Mouse (Mus musculus) intestine, embryonic 14.5 days (tissue): Measurements from ENCODE around the gene 1700088E04Rik. TPM values are rescaled to one million over a fixed set of nuclear protein-coding genes. Genes with fewer than 3 reads are reported as not detected.

Source experiments
- ATAC-seq: fragments of 200-750 bp; cut with Nextera tagmentation; replicated peaks from 2 replicates; pipeline ENCODE4 v1.8.0; 2017; ENCODE audit warnings: low read depth, moderate number of reproducible peaks, moderate TSS enrichment, moderate library complexity; ENCODE audit not compliant: low FRiP score, low TSS enrichment
- DNase-seq: peaks from one replicate; pipeline ENCODE4 v3.0.0-alpha.2; 2018; ENCODE audit warnings: low spot score
- H3K27ac ChIP-seq: fragments of 300-500 bp; sonication (generic); 2 replicates; pipeline ENCODE4 v1.5.1; 2014; ENCODE audit warnings: low read depth, mild to moderate bottlenecking, control low read depth
- H3K27me3 ChIP-seq: fragments of 300-500 bp; sonication (generic); replicated peaks from 2 replicates; pipeline ENCODE4 v1.6.1; 2014; ENCODE audit warnings: low read length, control low read depth; ENCODE audit not compliant: control insufficient read depth, insufficient read depth
- H3K36me3 ChIP-seq: fragments of 300-500 bp; sonication (generic); 2 replicates; pipeline ENCODE4 v1.6.1; 2014; ENCODE audit warnings: low read length, control low read depth; ENCODE audit not compliant: control insufficient read depth, insufficient read depth
- H3K4me1 ChIP-seq: fragments of 300-500 bp; sonication (generic); replicated peaks from 2 replicates; pipeline ENCODE4 v1.6.1; 2014; ENCODE audit warnings: low read length, control low read depth, mixed read lengths; ENCODE audit not compliant: control insufficient read depth, insufficient read depth
- H3K4me2 ChIP-seq: fragments of 300-500 bp; sonication (generic); 2 replicates; pipeline ENCODE4 v1.6.1; 2014; ENCODE audit warnings: low read length
- H3K4me3 ChIP-seq: fragments of 300-500 bp; sonication (generic); 2 replicates; pipeline ENCODE4 v1.5.1; 2014; ENCODE audit warnings: low read depth, low read length, control low read depth, mixed read lengths
- H3K9ac ChIP-seq: fragments of 300-500 bp; sonication (generic); 2 replicates; pipeline ENCODE4 v1.6.1; 2014; ENCODE audit warnings: mild to moderate bottlenecking, low read length
- H3K9me3 ChIP-seq: fragments of 300-500 bp; sonication (generic); 2 replicates; pipeline ENCODE4 v1.6.1; 2016; ENCODE audit warnings: low read length, control low read depth; ENCODE audit not compliant: control insufficient read depth
- WGBS: fragments of 180-500 bp; shearing (Covaris S2); extraction: QIAGEN DNeasy Blood & Tissue Kit; methylation state at CpG from one replicate; pipeline ENCODE4 v1.1.7; 2014; 5-methylcytosine and 5-hydroxymethylcytosine counted together
- polyA plus RNA-seq: library from polyadenylated mRNA; unstranded; fragments of >200 nt; fragmentation: Nextera tagmentation; extraction: Ambion mirVana; gene quantifications from 2 replicates; pipeline ENCODE4 v1.2.1, GENCODE M21; 2014

Gene 1700088E04Rik
- polyA plus RNA-seq, 1 experiment from 2014 or later: 7.4 TPM

DNA sequence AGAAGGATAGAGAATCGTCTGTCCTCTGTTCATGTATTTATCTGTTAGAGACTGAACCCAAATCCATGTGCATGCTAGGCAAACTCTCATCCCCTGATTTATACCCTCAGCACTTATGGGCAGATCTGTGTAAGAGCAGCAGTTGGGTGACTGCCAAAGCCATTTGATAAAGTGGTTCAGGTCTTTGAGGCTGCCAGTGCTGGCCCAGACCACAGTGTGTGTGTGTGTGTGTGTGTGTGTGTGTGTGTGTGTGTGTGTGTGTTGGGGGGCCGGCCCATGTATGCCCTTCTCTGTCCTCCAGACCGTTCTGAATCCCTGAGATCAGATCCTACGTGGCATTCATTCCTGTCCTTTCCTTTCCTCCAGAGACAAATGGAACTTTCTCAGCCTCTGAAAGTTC, 29.3 kb downstream of the 1700088E04Rik start:
- H3K27ac ChIP-seq: no peak overlapping the region
- no peak overlapping the region for H3K4me3 ChIP-seq
- H3K4me1 ChIP-seq: peaks cover 21% of the 10 kb centered on the region
- no peak for ATAC-seq
- H3K4me2 ChIP-seq: peak overlapping the region; percentile 63
- no peak overlapping the region for H3K9ac ChIP-seq
- no peaks in the 10 kb centered on the region for H3K9me3 ChIP-seq
- no peaks in the 10 kb centered on the region for H3K27me3 ChIP-seq
- H3K36me3 ChIP-seq: peaks cover 22% of the 10 kb centered on the region
- no peak for DNase-seq
- WGBS: 64% methylated on average over 4 of the region's 4 CpGs

DNA sequence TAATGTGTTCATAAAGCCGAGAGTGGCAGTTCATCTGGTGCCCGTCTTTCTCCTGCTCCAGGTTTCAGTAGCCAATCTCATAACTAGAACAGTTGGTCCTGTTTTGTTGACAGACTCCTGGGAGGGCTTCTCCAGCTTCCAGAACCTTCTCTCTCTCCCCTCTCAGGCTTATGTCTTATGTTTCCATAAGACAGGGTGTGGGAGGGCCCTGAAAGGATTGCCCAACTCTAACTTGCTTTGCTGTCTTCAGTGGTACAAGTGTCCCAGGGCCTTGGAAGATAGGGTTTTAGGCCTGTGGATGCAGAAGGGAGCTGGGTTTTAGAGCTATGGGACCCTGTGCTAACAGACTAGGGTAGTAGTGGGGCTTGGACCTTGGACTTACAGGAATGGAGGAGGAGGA, 30.5 kb downstream of the 1700088E04Rik start:
- ATAC-seq (no peak), DNase-seq (no peak)
- Histone ChIP-seq H3K4me2 (peak overlapping the region; percentile 63), H3K4me3 (peak overlapping the region; percentile 86), H3K27ac (no peak overlapping the region), H3K4me1 (peaks cover 21% of the 10 kb centered on the region), H3K9ac (0 out of 2 replicates have a peak overlapping the region, but pooled peaks have one; percentile 85), H3K27me3 (no peaks in the 10 kb centered on the region), H3K36me3 (peaks cover 10% of the 10 kb centered on the region), H3K9me3 (no peaks in the 10 kb centered on the region)
- 64% methylated on average over 2 of the region's 2 CpGs for WGBS

GRCm38 (mm10) chr15:79110031-79110430, 31.0 kb downstream of the 1700088E04Rik start:
- 16% methylated on average over 9 of the region's 9 CpGs for WGBS
- H3K27me3 ChIP-seq: no peaks in the 10 kb centered on the region
- DNase-seq: no peak
- no peaks in the 10 kb centered on the region for H3K9me3 ChIP-seq
- peak overlapping the region; percentile 63 for H3K4me2 ChIP-seq
- peak overlapping the region; percentile 85 for H3K9ac ChIP-seq
- ATAC-seq: no peak
- H3K36me3 ChIP-seq: peaks cover 5% of the 10 kb centered on the region
- peak overlapping the region; percentile 86 for H3K4me3 ChIP-seq
- peaks cover 21% of the 10 kb centered on the region for H3K4me1 ChIP-seq
- no peak overlapping the region for H3K27ac ChIP-seq

DNA sequence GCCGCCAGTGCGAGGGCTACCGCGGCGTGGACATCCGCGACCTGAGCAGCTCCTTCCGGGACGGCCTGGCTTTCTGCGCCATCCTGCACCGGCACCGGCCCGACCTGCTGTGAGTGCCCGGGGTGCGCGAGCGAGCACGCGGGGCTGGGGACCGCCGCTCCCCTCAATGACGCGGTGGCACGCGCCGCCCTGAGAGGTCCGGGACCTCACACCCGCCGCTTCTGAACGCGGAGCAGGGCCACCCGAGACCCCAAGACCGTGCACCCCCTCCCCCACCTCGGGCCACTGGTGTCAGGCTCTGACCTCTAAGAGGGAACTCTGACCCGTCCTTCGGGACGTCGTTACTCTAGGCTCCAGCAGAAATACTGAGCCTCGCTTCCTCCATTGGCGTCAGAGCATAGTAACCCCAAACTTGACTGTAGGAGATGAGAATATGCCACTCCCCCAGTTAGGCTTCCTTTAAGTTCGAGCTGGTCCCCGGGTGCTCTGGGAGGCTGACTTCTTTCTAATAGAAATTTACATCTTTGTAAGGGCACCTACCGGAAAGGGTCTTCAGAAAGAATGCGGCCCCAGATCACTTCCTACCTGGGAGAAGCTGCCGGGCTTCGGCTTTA, 31.6 kb downstream of the 1700088E04Rik start:
- no peaks in the 10 kb centered on the region for H3K9me3 ChIP-seq
- peak overlapping the region; percentile 86 for H3K4me3 ChIP-seq
- H3K9ac ChIP-seq: peak overlapping the region; percentile 85
- H3K4me1 ChIP-seq: peaks cover 21% of the 10 kb centered on the region
- ATAC-seq (peak; percentile 59), DNase-seq (peak; percentile 80)
- no peaks in the 10 kb centered on the region for H3K27me3 ChIP-seq
- H3K4me2 ChIP-seq: peak overlapping the region; percentile 63
- H3K27ac ChIP-seq: peak overlapping the region; percentile 87
- H3K36me3 ChIP-seq: peaks cover under 1% of the 10 kb centered on the region; the same call in 1 of the 2 replicates
- under 1% methylated on average over 46 of the region's 46 CpGs for WGBS

DNA sequence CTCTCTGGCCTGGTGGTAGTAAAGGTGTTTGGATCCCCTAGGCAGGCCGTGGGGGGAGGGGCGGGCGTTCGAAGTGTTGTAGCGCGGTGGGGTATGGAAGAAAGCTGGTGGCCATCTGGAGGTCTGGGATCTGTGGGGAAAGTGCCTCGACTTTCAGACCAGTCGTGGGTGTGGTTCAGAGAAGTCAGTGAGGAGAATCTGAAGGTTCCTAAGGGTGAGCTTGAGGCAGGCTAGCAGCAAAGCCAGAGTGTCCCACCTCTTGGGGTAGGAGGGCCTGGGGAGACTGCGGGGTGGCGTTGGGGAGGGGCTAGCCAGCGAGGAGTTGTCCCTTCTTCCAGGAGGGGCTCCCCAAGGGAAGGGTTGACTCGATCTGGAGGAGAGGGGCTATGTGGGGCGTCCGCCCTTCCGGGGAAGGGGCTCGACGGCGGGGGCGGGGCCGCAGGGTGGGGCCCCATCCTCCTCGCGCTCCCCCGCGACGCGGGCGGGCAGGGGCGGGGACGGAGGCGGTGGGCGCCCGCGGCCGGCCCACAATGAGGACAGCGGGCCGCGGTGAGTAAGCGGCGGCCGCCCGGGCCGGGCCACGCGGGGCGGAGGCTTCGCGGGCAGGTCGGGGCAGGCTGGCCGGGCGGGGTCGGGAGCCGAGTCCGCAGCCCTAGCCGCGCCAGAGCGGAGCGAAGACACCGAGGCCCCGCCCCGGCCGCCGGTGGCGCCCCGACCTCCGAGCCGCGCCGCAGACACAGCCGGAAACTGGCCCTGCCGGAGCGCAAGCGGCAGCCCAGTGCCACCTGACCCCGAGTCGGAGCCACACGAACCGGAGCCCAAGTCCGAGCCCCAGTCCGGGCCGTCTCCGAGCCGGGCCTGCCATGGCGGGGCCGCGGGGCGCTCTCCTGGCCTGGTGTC, 32.4 kb downstream of the 1700088E04Rik start, which contains the start of gene Micall1:
TSS of gene Micall1 (plus strand) at position 478 of the 900 bp plus-strand sequence.
- peaks cover 21% of the 10 kb centered on the region for H3K4me1 ChIP-seq
- no peaks in the 10 kb centered on the region for H3K9me3 ChIP-seq
- peak; percentile 79 for DNase-seq
- under 1% methylated on average over 70 of the region's 85 CpGs for WGBS
- H3K4me3 ChIP-seq: peak within 1 kb of the TSS; percentile 86
- peak; percentile 82 for ATAC-seq
- peak within 1 kb of the TSS; percentile 87 for H3K27ac ChIP-seq
- no peaks in the 10 kb centered on the region for H3K27me3 ChIP-seq
- H3K36me3 ChIP-seq: no peaks in the 10 kb centered on the region
- H3K9ac ChIP-seq: peak within 1 kb of the TSS; percentile 85
- peak within 1 kb of the TSS; percentile 63 for H3K4me2 ChIP-seq

DNA sequence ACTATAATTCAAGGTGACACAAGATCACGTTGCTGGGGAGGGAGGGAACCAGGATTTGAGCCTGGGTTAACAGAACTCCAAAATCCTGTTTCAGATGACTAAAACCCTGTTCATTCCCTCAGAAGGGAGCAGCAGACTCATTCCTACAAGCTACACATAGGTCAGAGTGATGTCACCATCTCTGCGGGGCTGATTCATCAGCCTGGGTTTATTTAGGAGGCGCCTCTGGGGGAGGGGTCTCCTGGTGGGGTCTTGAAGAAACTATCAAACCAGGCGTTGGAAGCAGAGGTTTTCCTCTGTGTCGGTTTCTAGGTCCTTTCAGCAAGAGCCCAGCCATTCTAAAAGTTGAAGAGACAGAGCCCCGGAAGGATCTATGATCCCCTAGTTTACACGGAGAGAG, 33.1 kb downstream of the 1700088E04Rik start:
- DNase-seq: peak; percentile 56
- H3K36me3 ChIP-seq: no peaks in the 10 kb centered on the region
- no peaks in the 10 kb centered on the region for H3K9me3 ChIP-seq
- H3K4me1 ChIP-seq: peaks cover 21% of the 10 kb centered on the region
- no peak for ATAC-seq
- H3K9ac ChIP-seq: peak overlapping the region; percentile 85
- H3K27me3 ChIP-seq: no peaks in the 10 kb centered on the region
- 17% methylated on average over 7 of the region's 7 CpGs for WGBS
- H3K27ac ChIP-seq: peak overlapping the region; percentile 87
- H3K4me3 ChIP-seq: peak overlapping the region; percentile 86; the same call in 1 of the 2 replicates
- H3K4me2 ChIP-seq: peak overlapping the region; percentile 63

DNA sequence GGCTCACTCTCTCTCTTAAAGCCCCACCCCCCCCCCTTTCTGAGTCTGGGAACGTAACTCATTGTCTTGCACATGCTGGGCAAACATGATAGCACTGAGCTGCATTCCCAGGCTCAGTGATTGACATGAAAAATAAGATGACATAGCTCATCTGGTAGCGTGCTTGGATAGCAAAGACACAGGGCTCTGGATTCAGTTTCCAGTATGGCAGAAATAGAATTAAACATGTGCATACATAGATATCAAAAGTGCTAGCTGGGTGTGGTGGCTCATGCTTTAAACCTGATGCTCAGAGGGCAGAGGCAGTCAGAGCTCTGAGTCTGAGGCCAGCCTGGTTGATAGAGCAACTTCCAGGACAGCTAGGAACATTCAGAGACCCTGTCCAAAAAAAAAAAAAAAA, 35.2 kb downstream of the 1700088E04Rik start:
- no peak for ATAC-seq
- 58% methylated on average over 2 of the region's 2 CpGs for WGBS
- H3K4me3 ChIP-seq: no peak overlapping the region

GRCm38 (mm10) chr15:79103264-79103663, 37.8 kb downstream of the 1700088E04Rik start:
- DNase-seq: no peak
- ATAC-seq: no peak
- Histone ChIP-seq H3K4me2 (no peak overlapping the region), H3K4me3 (no peak overlapping the region), H3K9ac (no peak overlapping the region), H3K4me1 (peaks cover 7% of the 10 kb centered on the region), H3K36me3 (no peaks in the 10 kb centered on the region), H3K9me3 (no peaks in the 10 kb centered on the region), H3K27me3 (no peaks in the 10 kb centered on the region), H3K27ac (no peak overlapping the region)
- WGBS: 75% methylated on average over 10 of the region's 10 CpGs

More for the DNA sequence above, 35.2 kb downstream of the 1700088E04Rik start:
- Histone ChIP-seq H3K4me2 (no peak overlapping the region), H3K27ac (no peak overlapping the region), H3K9ac (no peak overlapping the region), H3K27me3 (no peaks in the 10 kb centered on the region), H3K36me3 (no peaks in the 10 kb centered on the region), H3K9me3 (no peaks in the 10 kb centered on the region), H3K4me1 (peaks cover 7% of the 10 kb centered on the region)
- no peak for DNase-seq
